Mouse (Mus musculus) right cerebral cortex, postnatal 25 days (tissue): ENCODE data around the gene Homer2.

Source experiments
- DNase-seq: peaks from one replicate; pipeline ENCODE4 v3.0.0; 2022

Homer2 gene

DNA sequence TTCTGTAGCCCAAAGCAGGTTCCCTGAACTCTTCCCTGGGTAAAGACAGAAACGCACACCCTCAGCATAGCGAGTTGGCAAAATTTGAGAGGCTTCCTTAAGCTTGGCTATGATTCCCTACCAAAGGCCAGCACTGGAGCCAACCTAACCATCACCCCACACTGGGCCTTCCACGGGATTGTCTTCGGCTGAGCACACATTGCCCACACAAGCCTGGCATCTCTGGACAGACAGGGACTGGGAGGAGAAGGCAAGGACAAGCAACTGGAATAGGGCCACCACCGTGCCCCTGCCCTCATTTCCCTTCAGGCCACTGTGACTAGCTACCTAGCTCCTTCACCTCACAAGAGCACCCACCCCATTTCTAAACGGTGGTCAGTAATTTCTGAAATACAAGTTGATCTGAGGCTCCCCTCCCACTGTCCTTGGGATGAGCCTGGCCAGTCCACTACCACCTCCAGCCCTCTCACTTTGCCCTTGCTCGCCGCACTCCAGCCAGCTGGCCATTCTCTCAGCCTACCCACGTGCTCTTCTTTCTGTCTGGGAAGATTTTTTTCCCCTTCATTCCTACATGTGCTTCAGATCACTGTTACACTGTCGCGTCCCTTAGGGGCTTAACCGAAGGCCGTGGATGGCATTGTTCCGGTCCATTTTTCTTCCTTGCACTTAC is at the start of gene Homer2:
Gene Homer2, minus strand, starts transcription at position 57 of the 670 bp plus-strand sequence.
- DNase-seq = no peak

GRCm38 (mm10) chr7:81747956-81748355 is 40.6 kb upstream of the Homer2 start:
- no peak for DNase-seq

GRCm38 (mm10) chr7:81744145-81744544 is 36.8 kb upstream of the Homer2 start:
- no peak for DNase-seq

DNA sequence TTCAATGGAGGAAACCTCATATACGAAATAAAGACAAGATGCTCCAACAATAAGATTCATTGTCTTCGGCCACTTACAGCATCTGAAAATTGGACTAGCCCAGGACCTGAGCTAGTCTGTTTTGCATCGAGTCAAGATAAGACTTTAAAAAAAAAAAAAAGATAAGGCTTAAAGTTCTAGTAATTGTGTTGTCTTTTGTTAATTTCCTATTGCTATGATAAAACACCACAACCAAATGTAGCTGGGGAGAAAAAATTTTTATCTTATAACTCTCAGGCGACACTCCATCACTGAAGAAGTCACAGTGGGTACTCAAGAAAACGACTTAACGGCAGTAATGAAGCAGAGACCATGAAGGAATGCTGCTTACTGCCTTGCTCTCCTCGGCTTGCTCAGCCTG is 32.7 kb upstream of the Homer2 start:
- no peak for DNase-seq

GRCm38 (mm10) chr7:81738720-81739385 is 31.5 kb upstream of the Homer2 start:
- no peak for DNase-seq

- DNase-seq = no peak
These were observed 28.1 kb upstream of the Homer2 start for GRCm38 (mm10) chr7:81735300-81736048.

DNA sequence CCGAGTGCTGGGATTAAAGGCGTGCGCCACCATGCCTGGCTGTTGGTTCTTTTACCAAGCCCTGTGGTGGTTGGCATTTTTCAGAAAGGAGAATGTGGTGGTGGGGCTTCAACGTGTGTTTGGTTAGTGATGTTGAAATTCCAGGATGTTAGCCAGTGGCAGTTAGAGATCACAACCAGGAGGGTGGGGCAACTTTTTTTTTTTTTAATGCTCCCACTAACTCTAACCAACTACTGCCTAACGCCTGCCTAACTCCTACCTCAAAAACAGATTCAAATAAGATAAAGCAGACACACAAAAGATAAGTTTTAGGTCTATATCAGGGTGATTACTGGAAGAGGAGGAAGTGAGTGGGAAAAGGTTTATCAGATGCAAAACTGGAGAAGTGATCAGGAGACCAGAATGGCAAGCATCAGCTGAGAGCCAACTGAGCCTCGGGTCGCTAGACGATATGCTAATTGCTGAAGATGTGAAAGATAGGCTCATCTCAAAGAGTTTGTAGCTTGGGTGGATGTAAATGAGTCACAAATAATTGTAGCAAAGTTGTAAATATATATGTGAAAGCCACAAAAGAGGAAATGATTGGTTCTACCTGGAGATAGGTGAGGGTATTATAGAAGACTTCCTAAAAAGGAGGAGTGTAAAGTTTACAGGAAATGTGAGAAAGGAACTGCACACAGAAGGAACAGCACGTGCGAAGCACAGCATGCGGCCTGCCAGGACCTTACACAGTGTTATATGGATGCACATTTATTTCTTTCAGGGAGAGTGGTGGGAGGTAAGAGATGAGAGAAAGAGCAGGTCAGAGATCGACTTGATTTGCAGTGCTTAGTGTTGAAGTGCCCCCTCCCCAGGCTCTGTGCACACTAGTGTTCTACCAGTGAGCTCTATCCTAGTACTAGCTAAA is 25.1 kb upstream of the Homer2 start:
- no peak for DNase-seq

DNA sequence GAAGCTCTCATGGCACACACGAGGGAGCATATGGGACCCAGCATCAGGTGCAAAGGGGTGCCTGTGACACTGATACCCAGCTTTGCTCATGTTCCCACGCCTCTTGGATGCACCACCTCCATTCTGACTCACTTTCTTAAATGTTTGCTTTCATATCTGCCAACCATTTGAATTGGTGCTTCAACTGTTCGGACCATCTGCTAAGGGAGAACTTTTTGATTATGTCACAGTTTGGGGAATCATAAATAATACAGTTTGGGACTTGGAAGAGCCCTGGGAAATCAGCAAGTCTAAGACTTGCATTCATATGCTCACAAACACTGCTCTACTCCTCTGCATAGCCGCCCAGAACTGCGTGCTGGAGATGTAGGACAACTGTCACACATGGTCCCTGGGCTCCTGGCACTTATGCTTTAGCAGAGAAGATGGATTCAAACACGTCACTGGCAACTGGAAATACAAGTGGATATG is 23.9 kb upstream of the Homer2 start:
- peak; percentile 61 for DNase-seq

DNA sequence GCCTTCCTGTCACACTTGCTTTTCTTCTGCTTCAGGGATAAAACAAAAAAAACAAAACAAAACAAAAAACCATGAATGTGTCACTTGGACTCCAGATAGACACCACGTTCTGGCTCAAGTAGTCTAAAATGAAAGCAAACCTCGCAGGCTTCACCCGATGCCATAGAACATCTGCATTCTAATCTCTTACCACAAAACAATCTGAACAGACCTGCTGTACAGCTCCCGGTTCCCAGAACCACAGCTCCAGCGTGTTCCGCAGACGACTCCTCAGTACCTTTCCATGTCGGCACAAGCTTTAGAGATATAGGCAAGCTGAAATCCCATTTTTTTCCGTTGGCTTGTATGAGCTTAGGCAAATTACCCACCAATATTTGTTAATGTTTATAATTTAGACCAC is 22.5 kb upstream of the Homer2 start:
- no peak for DNase-seq

DNA sequence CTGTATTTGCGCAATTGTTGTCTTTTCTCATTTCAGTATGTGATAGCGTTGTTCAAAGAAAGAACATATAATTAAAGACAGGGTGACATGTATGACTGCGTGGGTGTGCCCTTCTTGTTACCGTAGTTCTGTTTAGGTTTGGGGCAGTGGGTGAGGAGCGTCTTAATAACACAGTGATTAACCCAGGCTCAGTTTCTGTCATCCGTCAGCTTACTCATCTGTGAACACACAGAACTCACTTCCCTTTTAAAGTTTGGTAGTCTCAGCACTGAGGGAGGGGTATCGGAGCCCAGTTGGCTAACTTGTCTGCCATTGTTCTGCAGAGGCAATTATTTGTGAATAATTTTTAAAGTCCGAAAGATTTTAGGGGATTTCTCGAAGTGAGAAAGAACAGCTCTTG is 20.4 kb upstream of the Homer2 start:
- no peak for DNase-seq

GRCm38 (mm10) chr7:81726728-81727005 is 19.3 kb upstream of the Homer2 start:
- DNase-seq = no peak

DNA sequence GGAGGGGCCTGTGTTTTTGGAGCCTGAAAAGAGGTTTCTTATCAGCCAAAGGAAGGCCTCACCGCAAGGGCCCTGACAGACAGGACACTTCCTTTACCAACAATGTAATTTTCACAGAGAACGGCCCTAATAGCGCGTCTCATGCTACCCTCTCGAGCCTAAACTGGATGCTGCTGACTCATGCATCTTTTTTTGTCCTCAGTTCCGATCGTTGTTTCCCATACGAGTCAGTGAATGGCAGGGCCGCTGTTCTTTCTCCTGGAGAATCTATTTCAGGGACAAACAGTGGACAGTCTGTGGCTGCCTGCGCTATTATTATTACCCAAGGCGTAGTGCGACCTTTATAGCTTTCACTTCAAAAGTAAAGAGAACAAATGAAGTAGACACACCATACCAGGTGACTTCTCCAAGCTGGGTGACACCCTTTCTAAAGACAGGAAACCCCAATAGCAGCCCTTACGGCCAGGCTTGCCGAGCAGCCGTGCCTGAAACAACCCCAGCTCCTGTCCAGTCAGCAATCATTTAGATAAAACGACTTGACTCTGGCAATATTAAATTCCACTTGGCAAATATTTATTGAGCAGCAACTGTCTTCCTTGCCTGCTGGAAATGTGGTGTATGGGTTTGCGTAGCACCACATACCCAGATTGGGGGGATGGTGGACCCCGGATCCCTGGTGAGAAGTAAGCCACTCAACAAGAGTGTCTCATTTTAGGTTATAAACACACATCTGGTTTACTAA is 18.8 kb upstream of the Homer2 start:
- no peak for DNase-seq

GRCm38 (mm10) chr7:81723851-81724250 is 16.5 kb upstream of the Homer2 start:
- peak; percentile 11 for DNase-seq

DNA sequence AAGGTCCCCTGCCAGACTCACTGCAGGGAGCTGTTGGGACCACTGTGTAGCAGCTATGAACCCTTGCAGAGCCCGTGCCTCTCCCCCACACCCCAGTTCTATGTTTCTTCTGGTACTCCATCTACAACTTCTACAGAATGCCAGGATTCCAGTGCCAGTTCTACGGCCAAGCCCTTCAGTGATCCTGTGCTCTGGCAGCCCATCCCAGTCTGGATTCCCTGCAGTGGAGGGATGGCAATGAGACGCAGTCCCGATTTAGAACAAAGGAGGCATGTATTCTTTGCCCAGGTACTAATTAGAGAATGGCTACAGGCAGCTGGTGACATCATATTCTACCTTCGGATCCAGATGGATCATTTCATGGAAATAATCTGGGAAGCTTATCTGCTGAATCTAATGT is 13.9 kb upstream of the Homer2 start:
- DNase-seq = no peak

GRCm38 (mm10) chr7:81719216-81719661 is 11.9 kb upstream of the Homer2 start:
- DNase-seq = no peak

- no peak for DNase-seq
These were observed 11.3 kb upstream of the Homer2 start for GRCm38 (mm10) chr7:81718657-81719056.

DNA sequence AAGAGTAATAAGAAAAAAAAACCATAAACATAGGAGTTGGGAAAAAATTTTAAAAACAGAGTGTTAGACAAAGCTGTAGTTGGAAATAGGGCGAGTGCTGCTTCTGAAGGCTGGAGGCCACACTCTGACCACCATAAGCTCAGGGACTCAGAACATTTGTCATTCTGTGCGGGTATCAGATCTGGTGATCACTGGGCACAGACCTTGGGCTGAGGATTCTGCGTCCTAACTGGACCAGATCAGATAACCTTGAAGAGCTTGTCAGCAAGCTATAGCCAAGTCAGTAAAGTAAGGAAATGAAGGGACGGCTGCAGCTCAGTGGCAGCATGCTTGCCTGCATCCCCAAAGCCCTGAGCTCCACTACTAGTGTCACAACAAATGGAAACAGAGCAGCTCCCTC is 2.8 kb upstream of the Homer2 start:
- DNase-seq = no peak

- DNase-seq = no peak
These were observed 838 bp upstream of the Homer2 start for GRCm38 (mm10) chr7:81708165-81708564.

- peak; percentile 58 for DNase-seq
These were observed 623 bp downstream of the Homer2 start for GRCm38 (mm10) chr7:81706416-81707391.

DNA sequence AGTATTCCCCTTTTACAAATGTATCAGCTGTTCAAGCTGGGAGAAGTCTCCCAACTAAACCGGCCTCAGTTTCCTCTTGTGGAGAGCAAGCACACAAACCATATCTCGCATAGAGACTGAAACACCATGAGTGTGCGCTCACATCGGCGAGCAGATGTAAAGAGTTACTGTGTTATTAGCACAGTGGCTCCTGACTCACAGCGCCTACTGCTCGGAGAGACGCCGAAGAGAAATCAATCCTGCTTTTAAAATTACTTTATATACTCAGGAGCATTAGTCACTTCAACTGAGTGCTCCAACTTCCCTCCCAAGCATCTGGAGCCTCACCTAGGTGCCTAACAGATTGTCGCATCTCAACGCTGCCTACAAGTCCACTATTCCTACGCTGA is 1.3 kb downstream of the Homer2 start:
- peak; percentile 59 for DNase-seq

DNA sequence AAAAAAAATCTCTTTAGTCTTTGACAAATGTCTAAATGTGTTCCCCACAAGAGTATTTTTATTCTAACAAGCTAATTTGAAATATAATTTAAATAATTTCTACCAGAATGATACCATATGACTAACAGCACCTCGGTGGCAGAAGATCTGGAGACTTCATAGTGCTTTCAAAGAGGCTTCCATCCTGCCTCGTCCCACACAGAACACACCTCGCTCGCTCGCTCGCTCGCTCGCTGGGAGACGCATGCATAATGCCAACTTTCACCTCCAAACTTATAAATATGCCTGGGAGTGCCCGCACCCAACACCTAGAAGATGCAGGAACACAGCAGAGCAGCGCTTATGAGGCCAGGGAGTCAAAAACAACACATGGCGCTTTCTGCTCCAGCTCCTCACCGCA is 9.0 kb downstream of the Homer2 start:
- no peak for DNase-seq
